Mouse (Mus musculus) forelimb bud, embryonic 11.5 days (tissue): ENCODE measurements around the gene Tacc2.

ENCODE experiments used
- DNase-seq: peaks from one replicate; pipeline ENCODE4 v3.0.0-alpha.2; 2012; ENCODE audit warnings: low read depth, low spot score

The Tacc2 gene

DNA sequence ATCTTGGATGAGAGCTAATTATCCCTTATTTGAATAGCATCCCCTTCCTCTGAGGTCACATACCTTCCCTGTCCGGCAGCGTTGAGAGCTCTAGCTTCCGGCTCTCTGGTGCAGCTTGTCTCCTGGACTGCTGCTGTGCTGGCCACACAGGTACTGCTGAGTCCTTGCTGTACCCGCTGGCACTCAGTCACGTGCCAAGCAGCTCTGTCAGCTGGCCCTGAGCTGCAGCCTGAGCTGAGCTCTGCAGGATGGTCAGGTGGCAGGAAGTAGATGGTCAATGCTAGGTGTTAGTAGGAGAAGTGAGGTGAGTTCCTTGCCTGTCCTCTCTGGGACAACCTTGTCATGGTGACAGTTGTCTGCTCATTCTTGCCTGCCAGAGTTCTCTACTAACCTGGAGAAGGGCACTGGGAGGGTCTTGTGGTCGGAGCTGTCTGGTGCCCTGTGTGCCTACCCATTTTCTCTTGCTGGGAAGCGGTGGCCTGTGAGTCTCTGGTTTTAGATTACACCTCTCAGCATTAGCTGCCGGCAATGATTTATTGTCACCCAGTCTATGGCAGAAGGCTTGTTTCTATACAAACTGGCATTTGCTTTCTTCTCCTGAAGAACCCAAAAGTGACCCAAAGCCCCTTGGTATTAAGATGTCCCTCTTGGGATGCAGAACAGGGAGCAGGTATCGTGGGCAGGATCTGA lies 143.6 kb downstream of the Tacc2 start:
- DNase-seq = no peak

DNA sequence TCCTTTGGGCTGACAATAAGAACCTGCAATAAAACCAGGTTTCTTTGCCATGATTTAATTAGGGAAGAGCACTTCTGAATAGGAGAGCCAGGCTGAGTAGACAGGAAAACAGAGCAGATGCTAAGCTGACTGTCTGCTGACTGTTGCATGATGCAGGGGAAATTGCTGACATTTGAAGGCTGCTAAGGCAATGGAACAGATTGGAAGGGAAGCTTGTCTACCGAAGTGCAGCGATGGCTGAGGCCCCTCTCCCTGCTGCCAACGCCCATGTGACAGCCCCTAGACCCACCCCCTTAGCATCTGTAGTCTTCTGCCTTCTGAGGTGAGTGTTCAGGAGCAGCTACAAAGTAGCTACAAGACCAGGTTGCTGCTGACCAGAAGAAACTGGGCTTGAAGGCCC lies 148.9 kb downstream of the Tacc2 start:
- DNase-seq = no peak

DNA sequence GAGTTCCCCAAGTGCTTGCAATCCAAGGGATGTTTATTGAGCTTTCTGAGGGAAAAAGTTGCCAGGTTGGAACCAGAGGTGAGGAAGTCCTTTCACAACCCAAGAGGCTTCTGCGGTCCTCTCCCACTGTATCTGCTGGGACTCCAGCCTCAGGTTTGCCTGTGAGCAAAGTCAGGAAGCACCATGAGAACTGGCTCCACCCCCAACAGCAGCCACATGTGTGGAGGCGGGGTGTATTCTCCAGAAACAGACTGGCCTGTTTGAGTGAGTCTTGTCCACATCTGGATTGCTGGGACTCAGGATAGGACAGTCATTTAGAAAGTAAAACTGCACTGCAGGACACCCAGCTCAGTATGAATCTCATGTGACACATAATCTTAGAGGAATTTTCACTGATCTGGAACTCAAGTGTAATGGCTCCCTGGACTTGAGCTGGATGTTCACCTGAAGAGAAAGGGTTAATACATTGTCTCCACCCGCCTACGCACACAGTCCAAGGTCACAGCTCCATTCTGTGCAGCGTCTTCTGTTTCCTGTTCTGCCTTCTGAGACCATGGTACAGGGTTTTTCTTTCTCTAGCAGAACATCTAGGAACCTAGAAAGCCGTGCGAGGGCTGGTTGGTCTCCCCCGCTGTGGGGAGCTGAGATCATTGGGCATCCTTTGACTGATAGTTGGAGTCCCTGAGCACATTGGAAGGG lies 149.6 kb downstream of the Tacc2 start:
- no peak for DNase-seq

DNA sequence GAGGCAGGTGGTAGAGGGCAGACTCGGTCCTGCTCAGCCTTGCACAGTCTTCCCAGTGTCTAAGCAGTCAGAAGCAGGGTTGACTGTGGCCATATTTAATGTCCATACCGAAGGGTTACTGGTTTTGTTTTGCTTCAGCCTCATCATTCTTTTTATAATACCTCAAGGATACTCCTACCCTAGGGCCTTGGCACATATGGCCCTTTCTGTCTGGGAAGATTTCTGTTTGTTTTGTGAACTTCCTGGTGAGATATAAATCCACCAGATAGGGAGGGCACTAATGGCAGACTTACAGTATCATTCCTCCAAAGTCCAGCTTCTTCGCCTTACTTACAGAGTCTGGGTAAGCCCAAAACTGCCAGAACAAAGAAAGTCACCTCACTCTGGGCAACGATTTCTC lies 150.3 kb downstream of the Tacc2 start:
- no peak for DNase-seq

DNA sequence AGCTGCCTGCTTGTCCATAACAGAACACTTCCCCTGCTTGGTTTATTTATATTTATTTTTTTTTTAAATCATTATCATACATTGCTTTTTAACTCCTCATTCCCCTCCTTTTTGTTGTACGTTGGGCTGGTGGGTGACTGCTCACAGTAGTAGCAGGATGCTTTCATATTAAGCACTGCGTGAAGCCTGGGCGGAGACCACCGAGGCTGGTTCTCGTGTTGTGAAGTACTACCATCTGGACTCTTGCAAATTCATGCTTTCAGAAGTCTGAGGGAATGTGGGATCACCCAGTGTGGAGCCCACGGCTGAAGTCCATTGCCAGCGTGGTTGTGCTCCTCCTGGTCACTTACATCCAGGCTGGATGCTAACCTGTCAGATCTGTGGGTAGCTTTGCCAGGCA lies 154.6 kb downstream of the Tacc2 start:
- DNase-seq = no peak

DNA sequence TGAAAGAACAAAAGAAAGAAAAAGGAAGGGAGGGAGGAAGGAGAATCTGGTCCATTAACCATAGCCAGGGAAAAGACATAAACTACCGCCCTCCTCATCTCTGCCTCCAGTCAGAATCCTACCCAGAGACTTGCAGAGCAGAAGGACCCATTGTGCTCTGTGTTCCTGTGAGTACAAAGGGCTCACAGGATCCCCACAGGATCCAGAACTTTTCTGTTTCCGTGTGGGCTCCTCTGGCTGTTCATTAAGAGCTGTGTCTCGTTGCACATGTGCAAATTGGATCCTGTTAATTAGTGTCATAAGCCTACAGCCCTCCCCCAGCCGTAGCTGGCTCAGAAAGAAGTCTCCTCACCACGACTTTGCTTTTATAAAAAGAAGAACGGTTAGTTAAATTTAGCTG lies 155.7 kb downstream of the Tacc2 start:
- DNase-seq = no peak

DNA sequence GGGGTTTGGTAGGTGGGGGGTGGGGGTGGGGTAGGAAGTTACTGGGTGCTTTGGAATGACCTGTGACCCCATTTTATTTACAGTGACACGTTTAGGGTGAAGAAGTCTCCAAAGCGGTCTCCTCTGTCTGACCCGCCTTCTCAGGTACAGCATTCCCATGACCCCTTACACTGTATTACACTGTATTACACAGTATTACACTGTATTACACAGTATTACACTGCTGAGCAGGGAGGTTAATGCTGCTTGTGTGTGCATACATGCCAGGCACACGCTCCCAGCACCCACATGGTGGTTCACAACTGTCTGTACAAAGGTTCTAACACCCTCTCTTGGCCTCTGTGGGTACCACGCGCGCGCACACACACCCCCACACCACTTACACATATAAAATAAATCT lies 156.2 kb downstream of the Tacc2 start:
- DNase-seq = no peak

DNA sequence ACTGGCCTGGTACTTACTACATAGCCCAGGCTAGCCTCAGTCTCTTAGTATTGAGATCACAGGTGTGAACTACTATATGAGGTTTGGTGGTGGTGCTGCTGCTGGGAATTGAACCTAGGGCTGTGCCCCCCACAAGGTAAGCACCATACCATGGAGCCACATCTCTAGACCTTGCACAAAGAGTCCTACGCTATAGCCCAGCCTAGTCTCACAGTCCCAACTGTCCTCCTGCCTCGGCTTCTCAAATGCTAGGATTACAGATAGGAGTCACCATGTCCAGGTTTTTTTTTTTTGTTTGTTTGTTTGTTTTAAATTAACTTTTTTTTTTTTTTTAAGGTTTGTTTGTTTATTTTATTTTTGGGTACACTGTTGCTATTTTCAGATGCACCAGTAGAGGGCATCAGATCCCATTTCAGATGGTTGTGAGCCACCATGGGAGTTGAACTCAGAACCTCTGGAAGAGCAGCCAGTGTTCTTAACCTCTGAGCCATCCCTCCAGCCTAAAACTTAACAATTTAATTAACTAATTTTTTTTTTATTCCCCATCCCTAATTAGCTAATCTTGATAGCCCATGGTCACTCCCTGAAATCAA lies 157.1 kb downstream of the Tacc2 start:
- DNase-seq = no peak

DNA sequence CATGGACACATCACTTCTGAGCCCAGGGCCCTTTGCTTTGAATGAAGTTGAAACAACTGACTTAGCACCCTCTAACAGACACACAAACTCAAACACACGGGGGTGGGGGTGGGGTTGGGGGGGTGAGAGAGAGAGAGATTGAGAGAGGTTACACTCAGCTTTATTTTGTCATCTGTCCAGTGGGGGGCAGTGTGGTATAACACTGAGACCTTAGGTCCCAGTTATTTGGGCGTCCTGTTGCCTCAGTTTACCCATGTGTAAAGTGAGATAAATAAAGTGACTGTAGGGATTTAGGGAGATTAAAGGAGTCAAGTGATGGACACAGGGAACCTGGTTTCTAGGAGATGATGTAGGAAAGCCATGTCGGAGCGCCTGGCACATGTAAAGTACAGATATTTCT lies 163.9 kb downstream of the Tacc2 start:
- no peak for DNase-seq

DNA sequence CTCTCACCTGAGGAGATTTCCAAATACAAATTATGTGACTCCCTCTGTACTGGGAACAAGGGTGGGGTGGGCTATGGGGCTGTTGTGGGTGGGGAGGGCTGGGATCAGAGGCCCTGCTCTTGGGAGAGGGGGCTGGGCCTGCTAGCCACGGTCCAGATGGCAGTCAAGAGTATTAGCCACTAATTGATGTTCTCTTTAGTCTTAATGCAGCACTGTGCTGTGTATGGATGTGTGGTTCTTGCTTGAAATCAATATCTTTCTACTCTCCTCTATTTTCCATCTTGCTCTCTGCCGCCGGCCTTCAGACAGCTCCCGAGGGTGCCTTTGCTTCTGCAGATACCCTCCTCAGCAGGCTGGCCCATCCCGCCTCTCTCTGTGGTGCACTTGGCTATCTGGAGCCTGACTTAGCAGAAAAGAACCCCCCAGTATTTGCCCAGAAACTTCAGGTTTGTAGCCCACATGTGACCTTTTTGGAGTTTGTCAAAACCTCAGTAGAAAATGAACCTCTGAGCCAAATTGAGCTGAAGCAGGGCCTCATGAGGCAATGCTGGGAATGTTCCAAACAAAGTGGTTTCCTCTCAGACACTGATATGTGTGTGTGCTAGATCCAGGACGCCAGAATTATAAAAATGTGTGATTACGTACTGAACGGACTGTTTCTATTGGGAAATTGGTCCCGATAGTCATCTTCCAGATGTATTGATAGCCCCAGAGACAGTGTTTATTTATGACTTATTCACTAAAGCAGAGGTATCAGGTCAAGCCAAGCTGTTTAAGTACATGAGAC lies 166.2 kb downstream of the Tacc2 start:
- no peak for DNase-seq

DNA sequence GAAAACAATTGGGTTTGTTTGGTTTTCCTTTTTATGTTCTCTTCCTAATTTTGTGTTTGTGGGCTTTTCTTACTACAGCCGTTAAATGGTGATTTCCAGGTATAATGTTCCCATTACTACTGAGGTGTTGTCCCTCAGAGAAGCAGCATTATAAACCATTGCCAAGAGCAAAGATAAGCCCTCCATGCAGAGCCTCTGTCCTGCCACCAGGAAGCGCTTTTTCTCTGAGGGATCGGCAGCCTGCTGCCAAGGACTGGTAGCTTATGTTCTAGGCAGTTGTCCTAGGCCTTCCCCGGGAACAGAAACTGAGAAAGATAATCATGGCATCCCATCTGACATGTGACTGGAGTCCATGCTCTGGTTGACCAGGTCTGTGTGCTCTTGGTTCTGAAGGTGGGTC lies 171.9 kb downstream of the Tacc2 start:
- no peak for DNase-seq

DNA sequence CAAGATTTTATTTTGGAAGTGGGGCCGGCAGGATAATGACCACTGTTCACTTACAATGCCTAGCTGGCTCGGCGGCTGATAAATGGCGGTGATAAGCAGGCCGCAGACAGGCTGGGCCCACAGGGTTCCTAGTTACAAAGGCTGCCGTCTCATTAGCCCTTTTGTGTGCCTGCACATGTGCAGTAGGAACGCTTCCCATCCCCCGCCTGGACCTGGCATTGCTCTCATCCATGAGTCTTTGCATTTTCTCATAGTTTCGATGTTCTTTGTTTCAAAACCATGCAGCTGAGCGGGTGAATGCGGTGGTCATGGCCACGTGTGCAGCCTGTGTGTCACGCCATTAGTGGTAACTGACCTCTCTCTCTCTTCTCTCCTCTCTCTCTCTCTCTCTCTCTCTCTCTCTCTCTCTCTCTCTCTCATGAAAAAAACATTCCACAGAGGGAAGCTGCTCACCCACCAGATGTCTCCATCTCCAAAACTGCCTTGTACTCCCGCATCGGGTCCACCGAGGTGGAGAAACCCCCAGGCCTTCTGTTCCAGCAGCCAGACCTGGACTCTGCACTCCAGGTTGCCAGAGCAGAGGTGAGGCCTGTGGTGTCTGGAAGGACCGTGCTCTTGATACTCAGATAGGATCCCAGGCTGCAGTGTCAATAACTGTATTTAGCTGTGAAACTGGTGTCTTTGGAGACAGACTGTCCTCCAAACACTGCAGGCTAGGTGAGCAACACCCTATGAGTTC lies 173.7 kb downstream of the Tacc2 start:
- peak; percentile 38 for DNase-seq

DNA sequence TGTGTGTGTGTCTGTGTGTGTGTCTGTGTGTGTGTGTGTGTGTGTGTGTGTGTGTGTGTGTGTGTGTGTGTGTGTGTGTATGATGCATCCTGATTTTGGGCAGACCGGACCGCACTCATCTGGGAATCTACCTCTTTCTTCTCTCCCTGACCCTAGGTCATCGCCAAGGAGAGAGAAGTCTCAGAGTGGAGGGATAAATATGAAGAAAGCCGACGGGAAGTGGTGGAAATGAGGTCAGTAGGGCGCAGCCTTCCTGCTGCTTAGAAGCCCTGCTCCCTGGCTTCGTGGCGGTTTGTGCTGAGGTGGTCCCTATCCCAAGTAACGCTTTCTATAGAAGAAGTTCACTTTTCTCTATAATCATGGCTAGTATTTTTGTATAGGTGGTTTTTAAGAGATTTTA lies 174.4 kb downstream of the Tacc2 start:
- DNase-seq = no peak

DNA sequence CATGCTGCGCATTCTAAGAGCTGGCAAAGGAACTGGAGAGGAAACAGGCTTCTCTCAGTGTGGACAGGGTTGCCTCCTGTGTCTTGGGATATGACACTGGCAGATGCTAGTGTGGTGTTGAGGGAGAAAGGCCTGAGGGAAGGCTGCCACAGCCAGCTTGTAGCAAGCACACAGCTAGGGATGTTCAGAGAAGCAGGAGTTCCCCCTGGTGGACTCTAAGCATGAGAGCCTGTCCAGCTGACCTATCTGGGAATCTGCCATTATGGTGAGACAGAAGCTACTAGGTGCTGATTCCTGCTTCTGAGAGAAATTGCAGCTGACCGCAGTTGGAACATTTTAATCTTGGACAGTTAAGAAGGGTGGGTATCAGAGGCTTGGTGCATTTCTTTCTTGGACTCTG lies 177.6 kb downstream of the Tacc2 start:
- no peak for DNase-seq

DNA sequence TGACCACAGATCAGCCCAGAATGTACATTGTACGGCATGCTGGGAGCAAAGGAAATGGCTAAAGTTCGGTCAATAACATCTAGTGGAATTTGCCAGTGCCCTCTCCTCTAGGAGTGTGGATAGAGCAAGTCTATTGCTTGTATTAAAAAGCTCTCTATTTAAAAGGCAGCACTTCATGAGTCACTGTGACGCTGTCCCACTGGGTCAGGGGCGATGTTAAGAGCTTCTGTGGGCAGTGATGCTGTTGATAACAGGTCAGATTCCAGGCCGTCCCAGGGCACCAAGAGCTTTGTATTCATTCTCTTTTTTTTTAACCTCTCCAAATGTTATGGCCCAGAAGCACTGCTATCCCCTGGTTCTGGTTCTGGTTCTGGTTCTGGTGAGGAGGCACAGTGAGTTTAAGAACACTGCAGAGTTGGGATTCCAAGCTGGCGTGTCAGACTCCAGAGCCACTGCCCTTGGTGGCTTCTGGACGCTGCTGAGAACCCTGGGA lies 179.2 kb downstream of the Tacc2 start:
- no peak for DNase-seq

DNA sequence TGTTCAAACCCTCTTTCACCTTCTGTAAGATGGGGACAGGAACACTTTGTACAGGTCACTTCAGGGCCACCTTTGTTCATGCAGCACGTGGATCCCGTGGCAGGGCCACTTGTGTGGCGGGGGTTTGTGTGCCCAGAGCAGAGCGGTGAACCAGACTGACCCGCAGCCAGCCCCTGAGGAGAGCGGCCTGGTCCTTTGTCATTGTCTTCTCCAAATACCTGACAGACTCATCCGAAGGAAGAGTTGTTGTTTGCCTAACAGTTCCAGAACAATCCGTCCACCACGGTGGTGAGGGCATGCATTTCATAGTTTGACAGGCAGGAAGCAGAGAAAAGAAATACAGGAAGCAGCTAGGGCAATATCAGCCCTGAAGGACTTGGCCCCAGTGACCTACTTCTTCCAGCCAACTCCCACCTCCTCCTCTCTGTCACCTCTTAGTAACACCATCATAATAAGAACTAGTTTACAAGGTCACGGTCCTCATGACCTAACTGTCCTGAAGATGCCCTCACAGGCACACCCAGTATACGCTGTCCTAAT lies 180.2 kb downstream of the Tacc2 start:
- no peak for DNase-seq

DNA sequence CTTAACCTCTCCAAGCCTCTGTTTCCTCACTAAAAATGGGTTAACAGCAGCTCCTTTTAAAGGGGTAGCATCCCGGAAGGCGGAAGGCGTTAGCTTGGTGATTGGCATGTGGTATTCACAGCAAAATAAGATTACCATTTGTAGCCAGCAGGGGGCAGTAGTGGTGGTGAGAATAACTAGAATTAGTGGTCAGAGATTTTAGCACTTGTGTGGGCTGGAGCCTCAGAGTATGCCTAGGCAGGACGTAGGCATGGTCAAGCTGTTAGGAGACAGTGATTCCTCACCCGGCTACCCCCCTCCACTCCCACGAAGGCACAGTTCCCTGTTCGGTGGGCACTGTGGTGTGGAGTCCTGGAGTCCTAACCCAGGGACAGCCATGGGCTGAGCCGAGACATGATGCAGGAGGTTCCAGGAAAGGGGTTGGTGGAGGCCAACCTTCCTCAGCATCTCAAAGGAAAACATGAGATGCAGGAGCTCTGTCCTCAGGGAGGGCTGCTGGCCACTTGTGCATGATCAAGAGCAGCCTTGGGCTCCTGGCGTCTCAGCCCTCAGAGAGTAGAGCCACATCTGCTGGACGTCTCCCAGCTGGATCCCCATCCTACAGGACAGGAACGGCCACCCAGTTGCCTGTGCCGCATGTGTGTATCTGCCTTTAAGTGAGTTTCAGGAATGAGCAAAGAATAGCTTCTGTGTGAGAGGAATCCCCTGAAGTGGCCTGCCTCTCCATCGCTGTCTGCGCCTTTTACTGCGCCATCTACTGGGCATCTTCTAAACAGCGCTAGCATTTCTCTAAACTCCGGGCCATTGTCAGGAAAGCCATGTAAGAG lies 185.0 kb downstream of the Tacc2 start:
- peak; percentile 79 for DNase-seq

DNA sequence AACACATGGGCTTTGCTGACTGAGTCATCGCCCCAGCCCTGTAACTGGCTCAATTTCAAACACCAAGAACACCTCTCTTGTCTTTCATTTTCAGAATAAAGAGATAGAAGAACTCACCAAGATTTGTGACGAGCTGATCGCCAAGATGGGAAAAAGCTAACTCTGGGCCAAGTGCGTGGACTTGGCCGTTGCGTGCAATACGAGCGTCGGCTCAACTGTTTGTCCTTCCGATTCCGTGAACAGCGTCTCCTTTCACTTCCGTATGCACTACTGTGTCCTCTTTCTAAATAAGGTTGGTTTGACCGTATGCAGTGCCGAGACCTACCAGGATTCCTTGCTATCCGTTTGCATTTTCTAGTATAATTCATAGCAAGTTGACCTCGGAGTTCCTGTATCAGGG lies 186.9 kb downstream of the Tacc2 start:
- DNase-seq = no peak

DNA sequence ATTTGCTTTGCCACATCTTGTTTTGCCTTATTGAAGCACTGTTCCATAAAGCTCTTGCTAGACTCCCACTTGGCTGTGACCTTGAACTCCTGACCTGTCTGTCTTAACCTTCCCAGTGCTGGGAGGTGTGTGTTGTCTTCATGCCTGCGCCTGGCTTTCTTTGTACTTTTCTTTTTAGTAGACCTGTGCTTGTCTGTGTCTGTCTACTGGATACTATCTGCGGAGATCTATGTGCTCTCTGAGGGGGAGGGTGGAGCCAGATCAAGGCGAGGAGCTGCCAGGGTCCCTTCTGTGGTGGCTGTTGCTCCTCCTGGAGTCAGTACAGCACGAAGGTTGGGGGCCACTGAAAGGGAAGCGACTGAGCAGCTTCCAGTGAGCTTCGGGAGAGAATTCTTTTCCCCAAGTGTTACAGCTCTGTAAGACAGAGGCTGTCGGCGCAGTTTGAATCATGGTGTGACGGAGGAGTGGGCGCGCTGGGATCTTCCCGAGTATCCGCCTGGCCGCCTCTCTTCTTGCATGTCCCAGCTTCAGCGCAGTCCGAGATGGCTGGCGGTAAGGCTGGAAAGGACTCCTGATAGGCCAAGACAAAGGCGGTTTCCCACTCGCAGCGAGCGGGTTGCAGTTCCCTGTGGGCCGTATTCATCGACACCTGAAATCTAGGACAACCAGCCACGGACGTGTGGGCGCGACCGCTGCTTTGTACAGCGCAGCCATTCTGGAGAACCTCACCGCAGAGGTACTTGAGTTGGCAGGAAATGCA lies 189.4 kb downstream of the Tacc2 start:
- DNase-seq = no peak

DNA sequence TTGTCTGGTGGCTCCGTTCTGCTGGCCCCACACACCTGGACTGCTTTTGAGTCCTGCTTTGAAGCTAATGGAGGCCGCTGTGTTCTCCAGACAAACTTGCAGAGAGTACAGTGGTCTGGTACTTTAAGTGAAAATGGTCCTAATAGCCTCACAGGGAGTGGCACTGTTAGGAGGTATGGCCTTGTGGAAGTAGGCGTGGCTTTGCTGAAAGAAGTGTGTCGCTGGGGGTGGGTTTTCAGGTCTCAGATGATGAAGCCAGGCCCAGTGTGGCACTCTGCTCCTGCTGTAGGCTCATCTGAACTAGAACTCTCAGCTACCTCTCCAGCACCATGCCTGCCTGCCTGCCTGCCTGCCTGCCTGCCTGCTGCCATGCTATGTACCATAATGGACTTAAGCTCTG lies 190.9 kb downstream of the Tacc2 start:
- no peak for DNase-seq
